Mouse (Mus musculus): ENCODE measurements around the gene Bivm.

Bivm gene

GRCm38 (mm10) chr1:44178086-44178485 lies 59.3 kb downstream of the Bivm start:
- DNase-seq, result no peak

DNA sequence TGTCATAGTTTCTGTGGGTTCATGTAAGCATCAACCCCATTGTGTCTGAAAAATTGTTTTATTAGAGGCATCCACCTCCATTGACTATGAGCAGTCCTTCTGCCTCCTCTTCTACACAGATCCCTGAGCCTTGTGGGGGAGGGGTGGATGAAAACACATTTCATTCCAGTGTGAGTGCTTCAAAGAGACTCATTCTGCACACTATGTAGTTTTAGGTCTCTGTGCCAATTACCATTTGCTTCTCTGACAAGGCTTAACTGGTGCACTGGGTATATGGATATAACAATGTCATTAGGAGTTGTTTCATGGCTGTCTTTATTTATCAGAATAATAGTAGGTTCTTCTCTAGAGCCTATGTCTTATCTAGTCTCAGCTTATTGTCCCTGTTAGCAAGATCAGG lies 67.6 kb downstream of the Bivm start:
- no peak for DNase-seq
